ENCODE assay signal across 20 mouse cellular contexts in genomic region chr6:144387539-144388255, GRCm38 (mm10).
A peak's percentile ranks its signal among the peaks of the same experiment; 100 is the strongest.
DNase-seq lines count a peak whose midpoint lies in the region; ATAC-seq lines count a peak whose summit lies in the region.
"Had no signal": no experiment of that assay in that cellular context is flagged by ENCODE, and none has a peak within 500 bp of the region (broad histone marks: within the 10 kb centered on the region; RNA-seq: fewer than 3 reads in every experiment).

No protein-coding gene starts in this region.

- H3K27me3 ChIP-seq in hindbrain, embryonic 11.5 days (ENCODE audit: control insufficient read depth, insufficient read depth, low read length) = no peaks in the 10 kb centered on the region
- H3K27me3 ChIP-seq in hindbrain, embryonic 14.5 days (ENCODE audit: control insufficient read depth, insufficient read depth, low read length) = no peaks in the 10 kb centered on the region
- H3K27me3 ChIP-seq in forebrain, embryonic 16.5 days (replicated peaks; ENCODE audit: control insufficient read depth, insufficient read depth, low read length) = no peaks in the 10 kb centered on the region
- peaks cover 6% of the 10 kb centered on the region for H3K27me3 ChIP-seq in midbrain, embryonic 12.5 days
- H3K27me3 ChIP-seq: limb, embryonic 15.5 days; megakaryocyte, embryonic 14.5 days had no signal

- 69% methylated on average over 17 of the region's 17 CpGs for WGBS in hindbrain, embryonic 11.5 days
- WGBS in hindbrain, embryonic 14.5 days = 56% methylated on average over 17 of the region's 17 CpGs
- 35% methylated on average over 17 of the region's 17 CpGs for WGBS in forebrain, embryonic 16.5 days
- WGBS in midbrain, embryonic 12.5 days = 41% methylated on average over 17 of the region's 17 CpGs

- H3K4me2 ChIP-seq in hindbrain, embryonic 11.5 days (replicated peaks; ENCODE audit: low read depth, low read length) = no peak overlapping the region
- H3K4me2 ChIP-seq in hindbrain, embryonic 14.5 days (replicated peaks) = no peak overlapping the region
- H3K4me2 ChIP-seq in forebrain, embryonic 16.5 days (ENCODE audit: low read length) = peak overlapping the region; percentile 31
- peak overlapping the region; percentile 16 for H3K4me2 ChIP-seq in midbrain, embryonic 12.5 days (replicated peaks)
- H3K4me2 ChIP-seq: limb, embryonic 15.5 days had no signal

- no peak overlapping the region for H3K4me3 ChIP-seq in hindbrain, embryonic 11.5 days (ENCODE audit: low read depth, low read length)
- H3K4me3 ChIP-seq in hindbrain, embryonic 14.5 days (replicated peaks; ENCODE audit: low read length) = no peak overlapping the region
- no peak overlapping the region for H3K4me3 ChIP-seq in forebrain, embryonic 16.5 days (replicated peaks; ENCODE audit: low read length)
- no peak overlapping the region for H3K4me3 ChIP-seq in midbrain, embryonic 12.5 days
- H3K4me3 ChIP-seq: limb, embryonic 15.5 days; megakaryocyte, embryonic 14.5 days had no signal

- ATAC-seq in hindbrain, embryonic 11.5 days (ENCODE audit: low FRiP score) = no peak
- no peak for ATAC-seq in hindbrain, embryonic 14.5 days (ENCODE audit: low FRiP score)
- peak; percentile 48 for ATAC-seq in forebrain, embryonic 16.5 days
- peak; percentile 87 for ATAC-seq in midbrain, embryonic 12.5 days (ENCODE audit: low FRiP score, low read depth)
- ATAC-seq: liver, postnatal 0 days had no signal

- H3K27ac ChIP-seq in hindbrain, embryonic 11.5 days (ENCODE audit: low read depth, low read length) = no peak overlapping the region
- H3K27ac ChIP-seq in hindbrain, embryonic 14.5 days = no peak overlapping the region
- no peak overlapping the region for H3K27ac ChIP-seq in forebrain, embryonic 16.5 days (ENCODE audit: low read length)
- H3K27ac ChIP-seq in midbrain, embryonic 12.5 days (replicated peaks) = no peak overlapping the region
- H3K27ac ChIP-seq: limb, embryonic 15.5 days had no signal

- H3K36me3 ChIP-seq in hindbrain, embryonic 11.5 days (ENCODE audit: control insufficient read depth, insufficient read depth, low read length) = no peaks in the 10 kb centered on the region
- H3K36me3 ChIP-seq in hindbrain, embryonic 14.5 days (replicated peaks; ENCODE audit: control insufficient read depth, insufficient read depth) = no peaks in the 10 kb centered on the region
- no peaks in the 10 kb centered on the region for H3K36me3 ChIP-seq in forebrain, embryonic 16.5 days (ENCODE audit: control insufficient read depth, insufficient read depth)
- H3K36me3 ChIP-seq in midbrain, embryonic 12.5 days = no peaks in the 10 kb centered on the region
- H3K36me3 ChIP-seq: G1E; limb, embryonic 15.5 days had no signal

- no peaks in the 10 kb centered on the region for H3K4me1 ChIP-seq in hindbrain, embryonic 11.5 days (replicated peaks; ENCODE audit: control insufficient read depth, insufficient read depth, low read length)
- H3K4me1 ChIP-seq in hindbrain, embryonic 14.5 days (replicated peaks; ENCODE audit: control insufficient read depth, insufficient read depth, low read length) = no peaks in the 10 kb centered on the region
- peaks cover 10% of the 10 kb centered on the region for H3K4me1 ChIP-seq in forebrain, embryonic 16.5 days (replicated peaks; ENCODE audit: control insufficient read depth, insufficient read depth, low read length)
- peaks cover 8% of the 10 kb centered on the region; the same call in 1 of the 2 replicates for H3K4me1 ChIP-seq in midbrain, embryonic 12.5 days
- H3K4me1 ChIP-seq: limb, embryonic 15.5 days; megakaryocyte, embryonic 14.5 days had no signal

- no peaks in the 10 kb centered on the region for H3K9me3 ChIP-seq in hindbrain, embryonic 11.5 days (ENCODE audit: control insufficient read depth, low read length)
- H3K9me3 ChIP-seq in hindbrain, embryonic 14.5 days (ENCODE audit: control insufficient read depth, low read length) = no peaks in the 10 kb centered on the region
- no peaks in the 10 kb centered on the region for H3K9me3 ChIP-seq in forebrain, embryonic 16.5 days (ENCODE audit: control insufficient read depth, low read length)
- no peaks in the 10 kb centered on the region for H3K9me3 ChIP-seq in midbrain, embryonic 12.5 days
- H3K9me3 ChIP-seq: limb, embryonic 15.5 days had no signal

- DNase-seq in hindbrain, embryonic 11.5 days (ENCODE audit: low spot score) = peak; percentile 32
- no peak for DNase-seq in hindbrain, embryonic 14.5 days (ENCODE audit: low spot score)
- no peak for DNase-seq in layer of hippocampus, adult 11-12 months (ENCODE audit: low spot score)
- DNase-seq in kidney, postnatal 36 days = no peak
- no peak for DNase-seq in left cerebral cortex, postnatal 10 days (ENCODE audit: extremely low spot score in 1 of 2, low spot score in 2 of 2)
- DNase-seq: adrenal gland, adult 2 months; cerebellum, adult 11-12 months; cerebellum, postnatal 36 days; kidney, adult 11 months; kidney, postnatal 10 days; layer of hippocampus, adult 9-11 months; liver, postnatal 0 days; lung, postnatal 14 days; retina, postnatal 1 day; thymus, adult 18-20 months had no signal

- no peak overlapping the region for H3K9ac ChIP-seq in hindbrain, embryonic 11.5 days (ENCODE audit: low read depth, low read length)
- H3K9ac ChIP-seq in hindbrain, embryonic 14.5 days = no peak overlapping the region
- no peak overlapping the region for H3K9ac ChIP-seq in forebrain, embryonic 16.5 days (replicated peaks; ENCODE audit: low read depth, low read length)
- H3K9ac ChIP-seq in midbrain, embryonic 12.5 days (replicated peaks) = no peak overlapping the region
- H3K9ac ChIP-seq: limb, embryonic 15.5 days; liver, postnatal 0 days had no signal

- intact Hi-C loops in left cerebral cortex, postnatal 10 days (cut with DNase I) = no loop called here

Comparison
In these comparisons a context has a peak if more than half of its experiments do, and no peak if none do; other contexts are left out.
1. ATAC-seq: peak in forebrain, embryonic 16.5 days (single experiment) and midbrain, embryonic 12.5 days (single experiment); none in hindbrain, embryonic 11.5 days (single experiment) and hindbrain, embryonic 14.5 days (single experiment).
2. H3K4me2 ChIP-seq: peak in forebrain, embryonic 16.5 days (single experiment) and midbrain, embryonic 12.5 days (single experiment); none in hindbrain, embryonic 11.5 days (single experiment) and hindbrain, embryonic 14.5 days (single experiment).